Mouse (Mus musculus) ES-Bruce4 (cell line): ENCODE data around the gene Bckdhb. TPM values are rescaled to one million over a fixed set of nuclear protein-coding genes. Genes with fewer than 3 reads are reported as not detected.

Source experiments
- H3K27ac ChIP-seq: 2 replicates; pipeline ENCODE4 v1.5.1; 2012; ENCODE audit warnings: low read length, inconsistent platforms; ENCODE audit not compliant: insufficient read depth
- H3K27me3 ChIP-seq: 2 replicates; pipeline ENCODE4 v1.6.1; 2012; ENCODE audit warnings: mild to moderate bottlenecking, low read length, inconsistent platforms; ENCODE audit not compliant: control insufficient read depth, poor library complexity, insufficient read depth, severe bottlenecking
- H3K36me3 ChIP-seq: 2 replicates; pipeline ENCODE4 v1.6.1; 2012; ENCODE audit warnings: inconsistent platforms, mild to moderate bottlenecking, low read length, moderate library complexity; ENCODE audit not compliant: control insufficient read depth, poor library complexity, insufficient read depth, severe bottlenecking
- H3K4me1 ChIP-seq: one replicate; pipeline ENCODE4 v1.8.1; 2011; ENCODE audit warnings: low read length; ENCODE audit not compliant: control insufficient read depth, insufficient read depth
- H3K4me3 ChIP-seq: 2 replicates; pipeline ENCODE4 v1.5.1; 2011; ENCODE audit warnings: low read depth, mild to moderate bottlenecking, low read length
- H3K9ac ChIP-seq: 2 replicates; pipeline ENCODE4 v1.6.1; 2012; ENCODE audit warnings: low read depth, mild to moderate bottlenecking, inconsistent platforms; ENCODE audit not compliant: poor library complexity, severe bottlenecking
- H3K9me3 ChIP-seq: replicated peaks from 2 replicates; pipeline ENCODE4 v1.6.1; 2012; ENCODE audit warnings: mild to moderate bottlenecking, low read length, inconsistent platforms; ENCODE audit not compliant: control insufficient read depth, poor library complexity, insufficient read depth, severe bottlenecking
- CTCF ChIP-seq: IDR thresholded peaks from one replicate; pipeline ENCODE4 v1.8.1; 2011; ENCODE audit warnings: low read depth, low read length
- EP300 ChIP-seq: IDR thresholded peaks from 2 replicates; pipeline ENCODE4 v1.6.1; 2011; ENCODE audit warnings: low read depth, low read length; ENCODE audit not compliant: insufficient read depth
- POLR2A ChIP-seq: IDR thresholded peaks from one replicate; pipeline ENCODE4 v1.8.1; 2011; ENCODE audit warnings: low read length; ENCODE audit not compliant: insufficient read depth
- polyA plus RNA-seq: library from polyadenylated mRNA; stranded (reverse); fragments of >200 nt; gene quantifications from 2 replicates; pipeline ENCODE4 v1.2.4, GENCODE M21; 2011; ENCODE audit warnings: low read depth; ENCODE audit not compliant: missing spikeins, insufficient read depth, insufficient read length

The Bckdhb gene
- 35.4 and 41.7 TPM in 2 replicates for polyA plus RNA-seq

DNA sequence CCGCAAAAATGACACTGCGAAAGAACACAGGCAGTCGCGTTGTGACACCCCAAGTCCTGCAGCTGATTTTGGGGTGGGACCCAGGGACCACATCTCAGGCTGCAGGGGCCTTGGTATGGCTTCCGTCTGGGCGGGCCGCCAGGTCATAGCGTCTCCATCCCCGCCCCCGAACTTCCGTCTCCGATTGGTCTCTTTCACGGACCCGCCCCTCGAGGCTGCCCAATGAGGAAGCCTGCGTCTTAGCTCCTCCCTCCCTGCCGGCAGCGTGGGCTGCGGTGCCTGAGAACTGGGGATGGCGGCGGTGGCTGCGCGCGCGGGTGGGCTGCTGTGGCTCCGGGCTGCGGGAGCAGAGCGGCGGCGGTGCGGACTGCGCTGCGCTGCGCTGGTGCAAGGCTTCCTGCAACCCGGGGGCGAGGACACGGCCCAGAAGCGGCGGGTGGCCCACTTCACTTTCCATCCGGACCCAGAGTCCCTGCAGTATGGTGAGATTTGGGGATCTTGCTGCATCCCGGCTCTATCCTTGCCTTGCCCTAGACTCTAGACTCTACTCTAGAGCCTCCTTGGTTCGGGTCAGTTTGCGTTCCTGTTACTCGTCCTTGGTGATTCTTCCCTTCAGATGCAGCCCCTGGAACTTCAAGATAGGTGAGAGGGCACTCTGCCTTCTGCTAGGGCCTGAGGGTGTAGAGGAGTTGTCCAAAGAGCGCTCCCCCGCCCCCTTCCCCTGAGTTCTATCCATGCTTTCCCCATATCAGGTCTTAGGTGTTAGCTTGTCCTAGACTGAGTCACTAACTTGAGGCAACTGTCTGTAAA, at the start of gene Bckdhb:
Gene Bckdhb, plus strand, starts transcription at position 268 of the 810 bp plus-strand sequence.
- no peaks in the 10 kb centered on the region for H3K9me3 ChIP-seq
- no peaks in the 10 kb centered on the region for H3K36me3 ChIP-seq
- H3K27me3 ChIP-seq: no peaks in the 10 kb centered on the region
- H3K4me1 ChIP-seq: no peaks in the 10 kb centered on the region
- peak within 1 kb of the TSS; percentile 95 for H3K4me3 ChIP-seq
- TF ChIP-seq CTCF (no peak), EP300 (no peak), POLR2A (peak; percentile 48)
- H3K27ac ChIP-seq: no peak within 1 kb of the TSS
- peak within 1 kb of the TSS; percentile 76 for H3K9ac ChIP-seq

DNA sequence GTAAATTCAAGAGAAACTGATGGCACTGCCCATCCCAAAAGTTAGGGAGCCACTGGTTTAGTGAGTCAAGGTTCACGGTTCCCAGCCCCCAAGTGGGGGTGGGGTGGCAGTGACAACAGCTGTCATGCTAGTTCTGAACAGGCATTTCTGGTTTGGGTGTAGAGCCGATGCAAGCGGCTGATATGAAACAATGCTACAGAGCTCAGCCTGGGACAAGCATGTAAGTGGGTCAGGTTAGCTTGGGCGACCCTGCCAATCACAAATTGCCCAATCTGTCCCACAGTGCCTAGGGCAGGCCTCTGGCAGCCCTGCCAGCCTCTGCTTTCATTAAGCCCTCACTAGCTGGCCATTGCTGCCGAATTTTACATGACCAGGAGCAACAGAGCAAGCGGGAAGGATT, 42.8 kb upstream of the Bckdhb start:
- TF ChIP-seq CTCF (no peak), POLR2A (no peak), EP300 (no peak)
- H3K4me3 ChIP-seq: no peak overlapping the region
- no peaks in the 10 kb centered on the region for H3K4me1 ChIP-seq

DNA sequence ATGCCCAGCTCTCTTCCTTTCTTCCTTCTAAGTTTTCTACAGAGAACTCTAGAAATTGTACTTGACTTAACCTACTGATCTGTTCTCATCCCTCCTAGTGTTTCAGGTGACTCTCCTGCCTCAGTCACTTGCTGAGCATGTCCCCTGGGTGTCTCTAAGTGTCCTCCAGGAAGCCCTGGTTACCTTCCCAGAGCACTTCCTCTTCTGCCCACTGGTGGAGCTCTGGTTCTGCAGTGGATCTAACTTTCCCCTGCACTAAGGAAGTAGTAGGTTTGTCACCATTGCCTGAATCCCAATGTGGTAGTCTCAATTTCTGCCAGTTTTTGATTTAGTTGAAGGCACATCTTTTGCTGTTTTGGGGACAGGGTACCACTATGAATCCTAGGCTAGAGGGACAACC, 38.8 kb upstream of the Bckdhb start:
- Histone ChIP-seq H3K4me3 (no peak overlapping the region), H3K9me3 (no peaks in the 10 kb centered on the region), H3K36me3 (no peaks in the 10 kb centered on the region), H3K27ac (no peak overlapping the region), H3K27me3 (no peaks in the 10 kb centered on the region), H3K4me1 (no peaks in the 10 kb centered on the region), H3K9ac (no peak overlapping the region)
- TF ChIP-seq CTCF (no peak), POLR2A (no peak), EP300 (no peak)

More for the DNA sequence above, 42.8 kb upstream of the Bckdhb start:
- H3K36me3 ChIP-seq: no peaks in the 10 kb centered on the region
- H3K27me3 ChIP-seq: no peaks in the 10 kb centered on the region
- no peaks in the 10 kb centered on the region for H3K9me3 ChIP-seq
- H3K27ac ChIP-seq: no peak overlapping the region
- H3K9ac ChIP-seq: no peak overlapping the region

DNA sequence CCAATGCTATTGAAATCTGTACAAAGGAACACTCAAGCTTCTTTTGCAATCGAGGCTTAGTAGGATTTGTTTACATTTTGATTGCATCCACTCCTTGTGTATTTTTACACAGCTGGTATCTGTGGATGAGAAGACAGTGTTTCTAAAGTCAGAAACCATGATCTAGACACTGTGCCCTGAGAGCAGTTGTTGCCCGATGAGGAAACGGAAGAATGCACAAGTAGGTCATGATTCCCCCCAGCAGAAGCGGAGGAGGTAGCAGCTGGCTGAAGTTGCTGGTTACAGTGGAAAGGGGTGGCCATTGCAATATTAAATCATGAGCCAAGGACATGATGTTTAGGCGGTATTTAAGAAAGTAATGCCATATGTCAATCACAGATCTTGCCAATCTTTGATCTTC, 36.7 kb upstream of the Bckdhb start:
- Histone ChIP-seq H3K4me1 (no peaks in the 10 kb centered on the region), H3K27me3 (no peaks in the 10 kb centered on the region), H3K36me3 (no peaks in the 10 kb centered on the region), H3K9me3 (no peaks in the 10 kb centered on the region), H3K4me3 (no peak overlapping the region), H3K27ac (no peak overlapping the region), H3K9ac (no peak overlapping the region)
- TF ChIP-seq EP300: no peak
- no peak for TF ChIP-seq CTCF
- TF ChIP-seq POLR2A: no peak

DNA sequence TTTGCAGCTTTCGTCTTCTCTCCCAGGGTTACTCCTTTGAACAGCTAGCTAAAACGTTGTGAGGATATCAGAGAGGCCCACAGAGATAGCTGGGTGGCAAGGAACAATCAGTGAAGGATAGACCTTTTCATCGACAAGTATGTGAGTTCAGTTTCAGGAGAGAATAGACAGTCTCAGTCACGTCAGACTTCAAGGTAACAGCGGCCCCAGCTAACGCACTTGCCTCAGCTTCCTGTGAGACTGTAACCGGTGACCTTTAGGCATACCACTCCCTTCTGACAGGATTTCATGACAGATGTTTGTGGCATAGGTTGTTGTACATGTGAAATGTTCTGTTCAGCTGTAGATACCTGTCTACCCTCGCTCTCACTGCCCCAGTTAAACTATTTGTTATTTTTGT, 31.9 kb upstream of the Bckdhb start:
- no peaks in the 10 kb centered on the region for H3K4me1 ChIP-seq
- no peak for TF ChIP-seq CTCF
- TF ChIP-seq POLR2A: no peak
- no peak for TF ChIP-seq EP300
- no peak overlapping the region for H3K4me3 ChIP-seq
- no peak overlapping the region for H3K27ac ChIP-seq
- no peaks in the 10 kb centered on the region for H3K36me3 ChIP-seq
- no peaks in the 10 kb centered on the region; the same call in 1 of the 2 replicates for H3K27me3 ChIP-seq
- H3K9ac ChIP-seq: no peak overlapping the region
- H3K9me3 ChIP-seq: no peaks in the 10 kb centered on the region

DNA sequence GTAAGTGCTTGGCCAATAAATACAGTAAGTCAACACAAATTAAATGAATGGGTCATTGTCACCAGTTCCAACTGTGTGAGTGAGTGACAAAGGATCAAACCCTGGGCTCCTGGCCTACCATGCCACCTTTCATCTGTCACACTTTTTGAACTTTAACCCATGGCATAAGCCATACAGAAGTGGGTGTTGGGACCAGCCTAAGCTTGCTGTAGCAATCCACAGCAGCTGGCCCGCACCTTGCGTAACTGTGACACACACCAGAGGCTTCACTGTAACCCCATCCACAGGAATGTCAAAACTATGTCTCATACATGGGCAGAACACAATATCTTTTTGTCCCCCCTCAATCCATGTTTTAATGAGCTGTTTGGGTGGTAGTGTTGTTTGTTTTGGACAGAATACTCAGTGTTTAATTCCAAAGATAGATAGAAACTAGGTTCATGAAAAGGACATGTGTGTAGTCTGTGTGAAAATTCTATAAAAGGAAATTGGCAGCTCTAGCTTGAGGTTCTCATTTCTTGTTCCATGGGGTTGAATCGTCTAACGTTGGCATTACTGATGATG, 31.1 kb upstream of the Bckdhb start:
- TF ChIP-seq CTCF: no peak
- TF ChIP-seq POLR2A: no peak
- TF ChIP-seq EP300: no peak
- no peak overlapping the region for H3K9ac ChIP-seq
- H3K36me3 ChIP-seq: no peaks in the 10 kb centered on the region
- no peak overlapping the region for H3K4me3 ChIP-seq
- no peak overlapping the region for H3K27ac ChIP-seq
- no peaks in the 10 kb centered on the region for H3K9me3 ChIP-seq
- H3K4me1 ChIP-seq: no peaks in the 10 kb centered on the region
- no peaks in the 10 kb centered on the region; the same call in 1 of the 2 replicates for H3K27me3 ChIP-seq
